Mouse (Mus musculus) testis, adult 2 months (tissue): ENCODE data around the gene Steap1.

Experiments
- CTCF ChIP-seq: fragments of 200-500 bp; IDR thresholded peaks from 2 replicates; pipeline ENCODE4 v1.5.1; 2012; ENCODE audit warnings: low read depth, mild to moderate bottlenecking, inconsistent platforms, low read length, moderate library complexity; ENCODE audit not compliant: control insufficient read depth, insufficient read depth, insufficient replicate concordance
- POLR2A ChIP-seq: fragments of 200-500 bp; IDR thresholded peaks from 2 replicates; pipeline ENCODE4 v1.6.1; 2012; ENCODE audit warnings: low read depth, mild to moderate bottlenecking, inconsistent platforms, low read length, moderate library complexity; ENCODE audit not compliant: control insufficient read depth

DNA sequence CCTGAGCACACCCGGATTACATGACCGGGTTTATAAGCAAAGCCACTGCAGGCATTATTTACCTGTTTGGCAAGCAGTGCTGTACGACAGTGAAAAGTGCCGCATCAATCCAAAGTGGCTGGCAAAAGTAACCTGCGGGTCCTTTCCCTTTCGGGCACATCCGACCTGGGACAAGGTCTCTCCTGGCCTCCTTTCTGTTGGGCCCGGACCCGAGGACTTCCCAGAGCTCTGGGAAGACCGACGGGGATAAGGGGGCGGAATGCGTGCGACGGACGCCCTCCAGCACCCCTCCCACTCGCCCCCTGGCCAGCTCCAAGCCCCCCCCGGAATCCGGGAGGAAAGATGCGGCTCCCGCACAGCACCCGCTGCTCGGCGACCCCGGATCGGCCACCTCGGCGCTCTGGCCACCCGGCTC lies 55.6 kb downstream of the Steap1 start:
- TF ChIP-seq CTCF (no peak), POLR2A (peak; percentile 40; the same call in 1 of the 2 replicates)
